Mouse (Mus musculus): Measurements from ENCODE around the gene Mapk8ip3.

Mapk8ip3 gene

GRCm38 (mm10) chr17:24847386-24847785, 89.4 kb downstream of the Mapk8ip3 start:
- 100% methylated on average over 1 of the region's 1 CpGs for WGBS

- WGBS, result 59% methylated on average over 9 of the region's 9 CpGs
Measured at GRCm38 (mm10) chr17:24844525-24844924, 92.3 kb downstream of the Mapk8ip3 start.

GRCm38 (mm10) chr17:24842631-24843030, 94.1 kb downstream of the Mapk8ip3 start:
- WGBS, result 73% methylated on average over 2 of the region's 2 CpGs

Data from cerebral cortex, adult 2 months (tissue).